Mouse (Mus musculus): ENCODE results near the gene Vrk2. TPM values are rescaled to one million over a fixed set of nuclear protein-coding genes. Genes with fewer than 3 reads are reported as not detected.

Vrk2 gene
- polyA plus RNA-seq, 1 experiment = 2.5 TPM

GRCm38 (mm10) chr11:26596186-26596585, 2.4 kb upstream of the Vrk2 start:
- no peak overlapping the region for H3K27ac ChIP-seq (ENCODE audit: insufficient read depth, low read length)
- 90% methylated on average over 1 of the region's 1 CpGs for WGBS
- H3K27me3 ChIP-seq (ENCODE audit: control insufficient read depth, insufficient read depth, low read length) = no peaks in the 10 kb centered on the region
- DNase-seq (ENCODE audit: low read depth in 1 of 2, low spot score in 2 of 2) = no peak
- no peak for TF ChIP-seq POLR2A (IDR thresholded peaks at IDR 0.05; ENCODE audit: low read depth, low read length)
- TF ChIP-seq CTCF (IDR thresholded peaks at IDR 0.05; ENCODE audit: extremely low read depth, insufficient read depth, insufficient read length, insufficient replicate concordance) = no peak
- no peak overlapping the region for H3K4me3 ChIP-seq (ENCODE audit: extremely low read depth, insufficient read depth, insufficient read length)
- H3K36me3 ChIP-seq (ENCODE audit: control insufficient read depth, insufficient read depth, low read length) = no peaks in the 10 kb centered on the region
- peaks cover 4% of the 10 kb centered on the region; the same call in 1 of the 2 replicates for H3K4me1 ChIP-seq (ENCODE audit: control insufficient read depth, insufficient read depth, insufficient read length)

DNA sequence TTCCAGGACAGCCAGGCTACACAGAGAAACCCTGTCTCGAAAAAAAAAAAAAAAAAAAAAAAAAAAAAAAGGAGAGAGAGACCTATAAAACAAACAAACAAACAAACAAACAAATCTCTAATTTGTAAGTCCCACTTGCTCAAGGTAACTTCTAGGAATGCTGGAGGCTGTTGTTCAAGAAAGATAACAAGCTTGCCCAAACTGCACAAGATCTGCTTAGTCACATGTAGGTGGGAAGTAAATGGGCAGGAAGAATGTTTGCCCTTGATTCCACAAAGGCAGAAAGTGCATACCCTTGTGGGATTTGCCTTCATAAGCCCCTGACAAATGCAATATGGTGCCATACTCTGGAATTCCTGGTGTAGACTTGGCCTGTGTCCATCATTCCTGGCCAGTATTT, 688 bp upstream of the Vrk2 start:
- no peaks in the 10 kb centered on the region for H3K27me3 ChIP-seq (ENCODE audit: control insufficient read depth, insufficient read depth, low read length)
- H3K27ac ChIP-seq (ENCODE audit: insufficient read depth, low read length) = no peak overlapping the region
- H3K4me1 ChIP-seq (ENCODE audit: control insufficient read depth, insufficient read depth, insufficient read length) = peaks cover 4% of the 10 kb centered on the region; the same call in 1 of the 2 replicates
- WGBS = 47% methylated on average over 1 of the region's 1 CpGs
- no peak for TF ChIP-seq POLR2A (IDR thresholded peaks at IDR 0.05; ENCODE audit: low read depth, low read length)
- no peak for TF ChIP-seq CTCF (IDR thresholded peaks at IDR 0.05; ENCODE audit: extremely low read depth, insufficient read depth, insufficient read length, insufficient replicate concordance)
- no peak for DNase-seq (ENCODE audit: low read depth in 1 of 2, low spot score in 2 of 2)
- peaks cover 1% of the 10 kb centered on the region; the same call in 1 of the 2 replicates for H3K36me3 ChIP-seq (ENCODE audit: control insufficient read depth, insufficient read depth, low read length)
- no peak overlapping the region for H3K4me3 ChIP-seq (ENCODE audit: extremely low read depth, insufficient read depth, insufficient read length)

- no peak for TF ChIP-seq POLR2A (IDR thresholded peaks at IDR 0.05; ENCODE audit: low read depth, low read length)
- no peak for TF ChIP-seq CTCF (IDR thresholded peaks at IDR 0.05; ENCODE audit: extremely low read depth, insufficient read depth, insufficient read length, insufficient replicate concordance)
- 41% methylated on average over 6 of the region's 6 CpGs for WGBS
- Histone ChIP-seq H3K27me3 (ENCODE audit: control insufficient read depth, insufficient read depth, low read length) (no peaks in the 10 kb centered on the region), H3K4me3 (ENCODE audit: extremely low read depth, insufficient read depth, insufficient read length) (peak overlapping the region; percentile 73), H3K27ac (ENCODE audit: insufficient read depth, low read length) (peak overlapping the region; percentile 38; the same call in 1 of the 2 replicates), H3K36me3 (ENCODE audit: control insufficient read depth, insufficient read depth, low read length) (peaks cover 1% of the 10 kb centered on the region; the same call in 1 of the 2 replicates), H3K4me1 (ENCODE audit: control insufficient read depth, insufficient read depth, insufficient read length) (peaks cover 4% of the 10 kb centered on the region; the same call in 1 of the 2 replicates)
- no peak for DNase-seq (ENCODE audit: low read depth in 1 of 2, low spot score in 2 of 2)
Observed at GRCm38 (mm10) chr11:26592395-26593053, 1.3 kb downstream of the Vrk2 start.

GRCm38 (mm10) chr11:26587184-26587524, 6.6 kb downstream of the Vrk2 start:
- Histone ChIP-seq H3K27me3 (ENCODE audit: control insufficient read depth, insufficient read depth, low read length) (no peaks in the 10 kb centered on the region), H3K4me3 (ENCODE audit: extremely low read depth, insufficient read depth, insufficient read length) (no peak overlapping the region), H3K36me3 (ENCODE audit: control insufficient read depth, insufficient read depth, low read length) (peaks cover 3% of the 10 kb centered on the region), H3K27ac (ENCODE audit: insufficient read depth, low read length) (peak overlapping the region; percentile 29; the same call in 1 of the 2 replicates), H3K4me1 (ENCODE audit: control insufficient read depth, insufficient read depth, insufficient read length) (peaks cover 10% of the 10 kb centered on the region)
- 86% methylated on average over 1 of the region's 1 CpGs for WGBS
- no peak for DNase-seq (ENCODE audit: low read depth in 1 of 2, low spot score in 2 of 2)
- TF ChIP-seq POLR2A (IDR thresholded peaks at IDR 0.05; ENCODE audit: low read depth, low read length) (no peak), CTCF (IDR thresholded peaks at IDR 0.05; ENCODE audit: extremely low read depth, insufficient read depth, insufficient read length, insufficient replicate concordance) (no peak)

DNA sequence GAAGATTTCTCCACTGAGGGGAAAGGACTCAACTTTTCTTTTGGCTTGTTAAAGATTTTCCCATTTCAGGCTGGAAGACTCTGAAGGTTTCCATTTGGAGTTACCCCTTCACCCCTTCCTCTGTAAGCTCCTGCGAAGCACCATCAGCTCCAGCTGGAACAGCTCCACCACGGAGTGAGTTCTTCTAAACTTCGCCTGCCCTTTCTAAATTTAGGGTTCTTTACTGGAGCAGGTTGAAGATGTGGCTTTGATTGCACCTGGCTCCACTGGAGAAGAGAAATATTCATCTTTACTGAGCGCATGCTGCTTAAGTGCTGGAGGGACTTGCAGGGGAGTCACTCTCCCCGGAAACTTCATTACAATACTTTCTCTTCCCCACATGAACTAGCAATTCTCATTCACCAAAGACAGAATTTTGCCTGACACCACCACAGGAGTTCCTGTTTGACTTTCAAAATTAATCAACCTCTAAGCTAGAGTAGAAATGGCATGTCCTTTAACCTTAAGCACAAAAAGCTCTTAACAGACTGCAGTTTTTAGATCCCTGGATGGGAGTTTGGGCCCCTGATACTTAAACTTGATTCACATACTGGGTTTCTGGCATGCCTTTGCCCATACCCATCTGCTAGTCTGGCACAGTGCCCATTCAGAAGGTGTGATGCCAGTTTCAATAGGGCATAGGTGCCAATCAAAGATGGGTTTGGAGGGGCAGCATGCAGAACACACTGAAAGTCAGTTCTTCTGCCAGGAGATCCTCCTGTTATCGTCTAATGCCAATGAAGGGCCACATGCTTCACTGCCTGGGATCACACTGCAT, 7.2 kb downstream of the Vrk2 start:
- H3K27ac ChIP-seq (ENCODE audit: insufficient read depth, low read length) = peak overlapping the region; percentile 34
- H3K27me3 ChIP-seq (ENCODE audit: control insufficient read depth, insufficient read depth, low read length) = no peaks in the 10 kb centered on the region

DNA sequence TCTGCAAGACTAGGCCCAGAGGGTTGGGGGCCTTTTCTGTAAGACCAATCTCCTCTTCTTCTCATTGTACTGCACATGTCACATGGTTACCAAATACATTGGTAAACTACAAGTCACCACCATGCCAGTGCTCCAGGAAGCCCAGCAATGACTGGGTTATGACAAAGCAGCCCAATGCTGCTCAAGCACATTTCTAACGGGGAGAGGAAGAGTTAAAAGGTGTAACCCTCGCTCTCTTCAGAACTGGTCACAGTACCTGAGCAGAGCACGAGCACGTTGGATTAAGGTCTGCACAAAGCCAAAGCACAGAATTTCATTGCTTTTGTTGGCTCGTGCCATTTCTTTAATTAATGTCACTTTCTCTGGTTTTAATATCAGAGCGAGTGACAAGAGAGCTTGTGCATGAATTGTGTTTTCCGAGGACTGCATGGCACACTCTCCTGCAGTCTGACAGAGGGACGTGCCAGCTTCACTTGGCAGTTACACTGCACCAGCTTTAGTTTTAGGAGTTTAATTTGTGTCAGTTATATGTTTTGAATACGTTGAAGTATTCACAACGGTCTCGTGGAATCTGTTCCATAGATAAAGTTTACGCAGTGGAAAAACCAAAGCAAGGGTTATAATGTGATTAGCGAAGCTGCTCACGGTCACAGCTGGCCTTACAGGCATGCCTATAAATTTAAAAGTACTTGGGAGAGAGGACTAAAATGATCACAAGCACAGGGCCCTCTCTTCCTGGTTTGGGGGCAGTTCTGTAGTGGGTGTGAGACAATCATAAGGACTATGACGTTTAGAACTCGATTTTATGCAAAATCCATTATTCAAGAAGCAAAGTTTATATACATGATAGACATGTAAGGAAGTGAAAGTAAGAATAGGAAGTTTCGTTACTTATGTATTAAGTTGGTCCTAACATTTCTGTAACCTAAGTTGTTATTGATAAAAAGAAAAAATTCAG, 8.1 kb downstream of the Vrk2 start:
- Histone ChIP-seq H3K27ac (ENCODE audit: insufficient read depth, low read length) (no peak overlapping the region; the same call in 1 of the 2 replicates), H3K4me3 (ENCODE audit: extremely low read depth, insufficient read depth, insufficient read length) (no peak overlapping the region), H3K27me3 (ENCODE audit: control insufficient read depth, insufficient read depth, low read length) (no peaks in the 10 kb centered on the region), H3K4me1 (ENCODE audit: control insufficient read depth, insufficient read depth, insufficient read length) (peaks cover 10% of the 10 kb centered on the region), H3K36me3 (ENCODE audit: control insufficient read depth, insufficient read depth, low read length) (peaks cover 3% of the 10 kb centered on the region)
- WGBS = 65% methylated on average over 17 of the region's 17 CpGs
- TF ChIP-seq POLR2A (IDR thresholded peaks at IDR 0.05; ENCODE audit: low read depth, low read length) (no peak), CTCF (IDR thresholded peaks at IDR 0.05; ENCODE audit: extremely low read depth, insufficient read depth, insufficient read length, insufficient replicate concordance) (no peak)
- peak in 1 of 2 experiments; percentile 39 for DNase-seq (ENCODE audit: low read depth in 1 of 2, low spot score in 2 of 2)

More for the DNA sequence above, 7.2 kb downstream of the Vrk2 start:
- Histone ChIP-seq H3K4me3 (ENCODE audit: extremely low read depth, insufficient read depth, insufficient read length) (peak overlapping the region; percentile 11; the same call in 1 of the 2 replicates), H3K4me1 (ENCODE audit: control insufficient read depth, insufficient read depth, insufficient read length) (peaks cover 10% of the 10 kb centered on the region), H3K36me3 (ENCODE audit: control insufficient read depth, insufficient read depth, low read length) (peaks cover 3% of the 10 kb centered on the region)
- peak in 1 of 2 experiments; percentile 33 for DNase-seq (ENCODE audit: low read depth in 1 of 2, low spot score in 2 of 2)
- TF ChIP-seq CTCF (IDR thresholded peaks at IDR 0.05; ENCODE audit: extremely low read depth, insufficient read depth, insufficient read length, insufficient replicate concordance) (no peak), POLR2A (IDR thresholded peaks at IDR 0.05; ENCODE audit: low read depth, low read length) (no peak)
- WGBS = 24% methylated on average over 6 of the region's 6 CpGs

All from spleen, adult 2 months (tissue).